Mouse (Mus musculus) forebrain, embryonic 12.5 days (tissue): ENCODE results near the gene Blcap. TPM values are rescaled to one million over a fixed set of nuclear protein-coding genes. Genes with fewer than 3 reads are reported as not detected.

Experiments
- ATAC-seq: fragments of 200-750 bp; cut with Nextera tagmentation; 2 replicates; pipeline ENCODE4 v1.8.0; 2017; ENCODE audit warnings: moderate TSS enrichment; ENCODE audit not compliant: low FRiP score
- H3K27ac ChIP-seq: fragments of 300-500 bp; sonication (generic); 2 replicates; pipeline ENCODE4 v1.5.1; 2016; ENCODE audit warnings: mild to moderate bottlenecking
- H3K27me3 ChIP-seq: fragments of 300-500 bp; sonication (generic); 2 replicates; pipeline ENCODE4 v1.6.1; 2016; ENCODE audit warnings: mild to moderate bottlenecking
- H3K36me3 ChIP-seq: fragments of 300-500 bp; sonication (generic); replicated peaks from 2 replicates; pipeline ENCODE4 v1.6.1; 2016; ENCODE audit warnings: mild to moderate bottlenecking
- H3K4me1 ChIP-seq: fragments of 300-500 bp; sonication (generic); 2 replicates; pipeline ENCODE4 v1.6.1; 2016
- H3K4me2 ChIP-seq: fragments of 300-500 bp; sonication (generic); 2 replicates; pipeline ENCODE4 v1.6.1; 2016; ENCODE audit warnings: mild to moderate bottlenecking, moderate library complexity
- H3K4me3 ChIP-seq: fragments of 300-500 bp; sonication (generic); replicated peaks from 2 replicates; pipeline ENCODE4 v1.5.1; 2016; ENCODE audit warnings: mild to moderate bottlenecking
- H3K9ac ChIP-seq: fragments of 300-500 bp; sonication (generic); 2 replicates; pipeline ENCODE4 v1.6.1; 2016; ENCODE audit warnings: mild to moderate bottlenecking
- H3K9me3 ChIP-seq: fragments of 300-500 bp; sonication (generic); 2 replicates; pipeline ENCODE4 v1.6.1; 2016
- WGBS: fragments of 180-500 bp; shearing (Covaris S2); methylation state at CpG from one replicate; pipeline ENCODE4 v1.1.7; 2016; 5-methylcytosine and 5-hydroxymethylcytosine counted together
- polyA plus RNA-seq: library from polyadenylated mRNA; unstranded; fragments of >200 nt; fragmentation: Nextera tagmentation; extraction: Ambion mirVana; gene quantifications from 2 replicates; pipeline ENCODE4 v1.2.1, GENCODE M21; 2016

Blcap gene
- polyA plus RNA-seq, 1 experiment from 2014 or later = 144 TPM

GRCm38 (mm10) chr2:157568881-157569280 is 2.2 kb downstream of the Blcap start:
- no peaks in the 10 kb centered on the region; the same call in 1 of the 2 replicates for H3K27me3 ChIP-seq
- H3K27ac ChIP-seq = peak overlapping the region; percentile 42; the same call in 1 of the 2 replicates
- peaks cover 37% of the 10 kb centered on the region for H3K4me1 ChIP-seq
- no peaks in the 10 kb centered on the region for H3K9me3 ChIP-seq
- H3K9ac ChIP-seq = no peak overlapping the region
- no peak overlapping the region for H3K4me3 ChIP-seq
- H3K36me3 ChIP-seq = peaks cover 5% of the 10 kb centered on the region; the same call in 1 of the 2 replicates
- H3K4me2 ChIP-seq = no peak overlapping the region
- WGBS = 19% methylated on average over 2 of the region's 2 CpGs
- no peak for ATAC-seq

GRCm38 (mm10) chr2:157567235-157567961 is 3.7 kb downstream of the Blcap start:
- peaks cover 51% of the 10 kb centered on the region for H3K4me1 ChIP-seq
- WGBS = 90% methylated on average over 11 of the region's 11 CpGs
- peaks cover 20% of the 10 kb centered on the region for H3K36me3 ChIP-seq
- peak overlapping the region; percentile 95 for H3K9ac ChIP-seq
- H3K27ac ChIP-seq = peak overlapping the region; percentile 85; the same call in 1 of the 2 replicates
- H3K9me3 ChIP-seq = no peaks in the 10 kb centered on the region; the same call in 1 of the 2 replicates
- peak overlapping the region; percentile 98 for H3K4me3 ChIP-seq
- H3K27me3 ChIP-seq = no peaks in the 10 kb centered on the region; the same call in 1 of the 2 replicates
- no peak for ATAC-seq
- H3K4me2 ChIP-seq = peak overlapping the region; percentile 82

GRCm38 (mm10) chr2:157566260-157566952 is 4.7 kb downstream of the Blcap start:
- Histone ChIP-seq H3K9ac (peak overlapping the region; percentile 95), H3K27me3 (no peaks in the 10 kb centered on the region), H3K4me1 (peaks cover 60% of the 10 kb centered on the region), H3K9me3 (peaks cover 5% of the 10 kb centered on the region), H3K4me2 (peak overlapping the region; percentile 82), H3K4me3 (peak overlapping the region; percentile 98), H3K27ac (peak overlapping the region; percentile 85), H3K36me3 (peaks cover 29% of the 10 kb centered on the region)
- WGBS = under 1% methylated on average over 36 of the region's 36 CpGs
- peak; percentile 78 for ATAC-seq

GRCm38 (mm10) chr2:157565898-157566259 is 5.2 kb downstream of the Blcap start:
- peaks cover 10% of the 10 kb centered on the region for H3K9me3 ChIP-seq
- peak; percentile 9 for ATAC-seq
- 0% methylated on average over 31 of the region's 35 CpGs for WGBS

GRCm38 (mm10) chr2:157565446-157565845 is 5.6 kb downstream of the Blcap start:
- H3K4me1 ChIP-seq = peaks cover 55% of the 10 kb centered on the region
- H3K4me2 ChIP-seq = peak overlapping the region; percentile 82
- H3K27ac ChIP-seq = peak overlapping the region; percentile 85
- no peaks in the 10 kb centered on the region for H3K27me3 ChIP-seq
- peak overlapping the region; percentile 95 for H3K9ac ChIP-seq
- peaks cover 36% of the 10 kb centered on the region for H3K36me3 ChIP-seq
- 8% methylated on average over 13 of the region's 13 CpGs for WGBS
- peak overlapping the region; percentile 98 for H3K4me3 ChIP-seq
- peaks cover 12% of the 10 kb centered on the region for H3K9me3 ChIP-seq
- ATAC-seq = no peak

More at GRCm38 (mm10) chr2:157565898-157566259, 5.2 kb downstream of the Blcap start:
- Histone ChIP-seq H3K27me3 (no peaks in the 10 kb centered on the region), H3K36me3 (peaks cover 35% of the 10 kb centered on the region), H3K27ac (peak overlapping the region; percentile 85), H3K4me1 (peaks cover 55% of the 10 kb centered on the region), H3K9ac (peak overlapping the region; percentile 95), H3K4me2 (peak overlapping the region; percentile 82), H3K4me3 (peak overlapping the region; percentile 98)

- Histone ChIP-seq H3K9me3 (peaks cover 19% of the 10 kb centered on the region), H3K4me1 (peaks cover 55% of the 10 kb centered on the region), H3K27ac (peak overlapping the region; percentile 89; the same call in 1 of the 2 replicates), H3K4me3 (peak overlapping the region; percentile 98), H3K9ac (peak overlapping the region; percentile 95), H3K36me3 (peaks cover 43% of the 10 kb centered on the region), H3K4me2 (peak overlapping the region; percentile 82), H3K27me3 (no peaks in the 10 kb centered on the region)
- 80% methylated on average over 4 of the region's 4 CpGs for WGBS
- ATAC-seq = no peak
Measured at GRCm38 (mm10) chr2:157564723-157565122, 6.4 kb downstream of the Blcap start.

GRCm38 (mm10) chr2:157563031-157563430 is 8.0 kb downstream of the Blcap start:
- Histone ChIP-seq H3K27me3 (no peaks in the 10 kb centered on the region), H3K9me3 (peaks cover 33% of the 10 kb centered on the region), H3K36me3 (peaks cover 60% of the 10 kb centered on the region), H3K27ac (peak overlapping the region; percentile 89), H3K4me1 (peaks cover 59% of the 10 kb centered on the region), H3K4me3 (peak overlapping the region; percentile 60; the same call in 1 of the 2 replicates), H3K4me2 (peak overlapping the region; percentile 68), H3K9ac (peak overlapping the region; percentile 30)
- no peak for ATAC-seq
- 60% methylated on average over 2 of the region's 2 CpGs for WGBS

GRCm38 (mm10) chr2:157561165-157561836 is 9.8 kb downstream of the Blcap start:
- Histone ChIP-seq H3K4me3 (peak overlapping the region; percentile 60), H3K27me3 (no peaks in the 10 kb centered on the region), H3K36me3 (peaks cover 77% of the 10 kb centered on the region), H3K4me1 (peaks cover 51% of the 10 kb centered on the region), H3K4me2 (peak overlapping the region; percentile 68), H3K9me3 (peaks cover 33% of the 10 kb centered on the region), H3K27ac (peak overlapping the region; percentile 89), H3K9ac (peak overlapping the region; percentile 70)
- peak; percentile 45 for ATAC-seq
- 47% methylated on average over 27 of the region's 27 CpGs for WGBS

GRCm38 (mm10) chr2:157560302-157560701 is 10.8 kb downstream of the Blcap start:
- Histone ChIP-seq H3K27me3 (no peaks in the 10 kb centered on the region), H3K9ac (peak overlapping the region; percentile 81), H3K4me1 (peaks cover 55% of the 10 kb centered on the region), H3K27ac (peak overlapping the region; percentile 93), H3K36me3 (peaks cover 84% of the 10 kb centered on the region), H3K4me2 (peak overlapping the region; percentile 36), H3K4me3 (peak overlapping the region; percentile 60), H3K9me3 (peaks cover 33% of the 10 kb centered on the region)
- WGBS = 39% methylated on average over 33 of the region's 33 CpGs
- ATAC-seq = peak; percentile 17

GRCm38 (mm10) chr2:157559858-157560257 is 11.2 kb downstream of the Blcap start, which contains the start of gene Nnat:
Gene Nnat (plus strand): TSS chr2:157560078.
- H3K36me3 ChIP-seq = peaks cover 82% of the 10 kb centered on the region
- no peaks in the 10 kb centered on the region for H3K27me3 ChIP-seq
- 47% methylated on average over 27 of the region's 27 CpGs for WGBS
- peak; percentile 65 for ATAC-seq
- H3K4me2 ChIP-seq = peak within 1 kb of the TSS; percentile 68
- H3K4me1 ChIP-seq = peaks cover 50% of the 10 kb centered on the region
- H3K27ac ChIP-seq = peak within 1 kb of the TSS; percentile 93
- H3K9ac ChIP-seq = peak within 1 kb of the TSS; percentile 81
- peak within 1 kb of the TSS; percentile 60 for H3K4me3 ChIP-seq
- peaks cover 33% of the 10 kb centered on the region for H3K9me3 ChIP-seq

GRCm38 (mm10) chr2:157559440-157559839 is 11.6 kb downstream of the Blcap start:
- H3K27me3 ChIP-seq = no peaks in the 10 kb centered on the region
- 0 out of 2 replicates have a peak overlapping the region, but pooled peaks have one; percentile 26 for H3K9ac ChIP-seq
- peaks cover 46% of the 10 kb centered on the region for H3K4me1 ChIP-seq
- H3K9me3 ChIP-seq = peaks cover 33% of the 10 kb centered on the region
- peak overlapping the region; percentile 36 for H3K4me2 ChIP-seq
- peaks cover 81% of the 10 kb centered on the region for H3K36me3 ChIP-seq
- 46% methylated on average over 19 of the region's 19 CpGs for WGBS
- peak overlapping the region; percentile 93 for H3K27ac ChIP-seq
- no peak for ATAC-seq
- no peak overlapping the region; the same call in 1 of the 2 replicates for H3K4me3 ChIP-seq
